Mouse (Mus musculus): ENCODE results near the gene Ntn5.

DNA sequence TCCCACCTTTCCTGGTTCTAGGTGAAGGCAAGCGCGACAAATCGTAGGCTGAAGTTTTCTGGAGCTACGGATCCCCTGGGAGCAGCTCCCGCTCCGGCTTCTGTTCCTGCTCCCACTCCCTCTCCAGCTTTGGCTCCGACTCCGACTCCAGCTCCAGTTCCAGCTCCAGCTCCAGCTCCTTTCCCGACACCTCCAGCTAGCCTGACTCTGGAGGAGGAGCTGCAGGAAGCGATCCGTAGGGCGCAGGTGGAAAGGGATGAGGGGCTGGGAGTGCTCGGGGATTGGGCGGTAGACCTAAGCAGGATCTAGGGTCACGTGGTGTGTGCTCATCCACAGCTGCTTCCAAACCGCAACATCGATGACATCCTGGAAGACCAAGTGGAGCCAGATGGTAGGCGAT lies 39.6 kb upstream of the Ntn5 start:
- TF ChIP-seq CTCF (IDR thresholded peaks at IDR 0.05; ENCODE audit: extremely low read depth, insufficient read length, insufficient replicate concordance, low read depth, low read length) (no peak), POLR2A (IDR thresholded peaks at IDR 0.05; ENCODE audit: low read depth, low read length) (no peak)

Data from small intestine, adult 2 months (tissue).